Mouse (Mus musculus) ovary, postnatal 14 days (tissue): ENCODE data around the gene Vmn1r64.
"Not testable (repeated sequence)": the region's sequence is repeated elsewhere in the genome, so short reads cannot be mapped to it uniquely, and the experiment has no call there.

Source experiments
- DNase-seq: peaks from one replicate; pipeline ENCODE4 v3.0.0; 2022; ENCODE audit warnings: low spot score

The Vmn1r64 gene

DNA sequence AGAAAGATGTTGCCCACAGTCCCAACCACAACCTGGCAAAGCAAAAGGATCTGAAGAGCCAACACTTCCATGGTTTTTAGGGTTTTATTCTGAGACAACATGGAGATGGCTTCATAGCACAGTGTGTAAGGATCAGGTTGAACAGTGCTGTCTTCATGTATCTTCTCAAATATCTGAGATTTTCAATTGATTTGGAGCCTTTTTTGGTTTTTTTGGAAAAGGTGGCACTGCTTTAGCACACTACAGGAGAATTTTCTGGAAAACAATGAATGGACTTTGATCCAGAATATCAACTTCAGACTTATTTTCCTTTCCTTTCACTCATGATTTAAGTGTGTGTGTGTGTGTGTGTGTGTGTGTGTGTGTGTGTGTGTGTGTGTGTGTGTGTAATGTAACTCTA lies at the start of gene Vmn1r64:
Vmn1r64 (minus strand) TSS at position 101 of the 400 bp plus-strand sequence.
- no peak for DNase-seq

DNA sequence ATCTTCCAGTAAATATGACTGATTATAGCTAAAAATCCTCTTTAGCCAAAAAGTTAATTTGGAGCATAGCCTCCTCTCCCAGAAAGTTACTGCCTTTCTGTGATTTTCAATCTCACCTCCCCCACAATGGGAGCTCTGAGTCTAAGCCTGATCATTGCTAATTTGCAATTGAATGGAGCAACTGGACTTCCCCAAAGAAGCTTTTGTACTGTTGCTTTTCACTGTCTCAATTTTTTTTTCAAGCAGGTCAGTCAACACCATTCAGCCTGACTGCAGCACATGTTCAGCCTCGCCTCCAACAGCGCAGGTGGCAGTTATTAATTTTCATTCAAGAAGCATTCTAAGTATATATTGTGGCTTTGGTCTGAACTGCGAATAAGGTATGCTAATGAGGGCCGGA lies 14.9 kb upstream of the Vmn1r64 start:
- DNase-seq, result no peak

DNA sequence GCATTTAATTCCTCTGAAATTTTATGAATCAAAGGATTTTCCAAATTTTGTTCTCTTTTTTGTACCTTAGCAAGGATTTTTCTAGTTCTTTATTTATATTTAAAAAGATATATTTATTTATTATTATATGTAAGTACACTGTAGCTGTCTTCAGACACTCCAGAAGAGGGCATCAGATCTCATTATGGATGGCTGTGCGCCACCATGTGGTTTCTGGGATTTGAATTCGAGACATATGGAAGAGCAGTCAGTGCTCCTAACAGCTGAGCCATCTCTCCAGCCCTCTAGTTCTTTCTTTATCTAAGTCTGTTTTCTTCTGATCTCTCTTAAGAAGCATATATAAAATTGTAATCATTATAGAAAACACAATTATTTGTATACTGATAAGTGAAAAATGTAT lies 12.9 kb upstream of the Vmn1r64 start:
- not testable (repeated sequence) for DNase-seq
